Comparison of ENCODE assay signal across 9 mouse cellular contexts in genomic region chr9:122185061-122185460, GRCm38 (mm10).
DNase-seq lines count a peak whose midpoint lies in the region; ATAC-seq lines count a peak whose summit lies in the region.
"Had no signal": no experiment of that assay in that cellular context is flagged by ENCODE, and none has a peak within 500 bp of the region (broad histone marks: within the 10 kb centered on the region; RNA-seq: fewer than 3 reads in every experiment).

No protein-coding gene starts in this region.

- no peak overlapping the region for H3K9ac ChIP-seq in forebrain, embryonic 12.5 days
- H3K9ac ChIP-seq: limb, embryonic 15.5 days had no signal

- intact Hi-C loops in heart, postnatal 25 days (cut with DNase I), result loop anchor here (2.0 kb wide), 1 partner anchor 64 kb away; no protein-coding TSS in a partner anchor

- no peak overlapping the region for H3K4me3 ChIP-seq in forebrain, embryonic 12.5 days (replicated peaks)
- H3K4me3 ChIP-seq: limb, embryonic 15.5 days had no signal

- H3K36me3 ChIP-seq in forebrain, embryonic 12.5 days (replicated peaks), result no peaks in the 10 kb centered on the region
- H3K36me3 ChIP-seq: limb, embryonic 15.5 days had no signal

- no peaks in the 10 kb centered on the region for H3K4me1 ChIP-seq in forebrain, embryonic 12.5 days

- ATAC-seq in forebrain, embryonic 12.5 days (ENCODE audit: low FRiP score), result 0 out of 2 replicates have a peak, but pooled peaks have one; percentile 61
- ATAC-seq in erythroid progenitor cell, adult 5-6 weeks (replicated peaks; ENCODE audit: low FRiP score, poor library complexity, severe bottlenecking), result no peak

- no peaks in the 10 kb centered on the region for H3K27me3 ChIP-seq in forebrain, embryonic 12.5 days
- H3K27me3 ChIP-seq: limb, embryonic 15.5 days had no signal

- WGBS in forebrain, embryonic 12.5 days, result 25% methylated on average over 2 of the region's 2 CpGs

- H3K9me3 ChIP-seq in forebrain, embryonic 12.5 days, result no peaks in the 10 kb centered on the region
- H3K9me3 ChIP-seq: limb, embryonic 15.5 days had no signal

- no peak overlapping the region for H3K27ac ChIP-seq in forebrain, embryonic 12.5 days

- DNase-seq in MN1 (ENCODE audit: low spot score), result peak; percentile 74
- peak; percentile 28 for DNase-seq in c-Kit-positive CD71-positive TER-119-negative erythroid progenitor cells, embryonic 14.5 days (ENCODE audit: low read depth)
- DNase-seq in heart, postnatal 25 days (ENCODE audit: low spot score), result peak; percentile 61
- DNase-seq in layer of hippocampus, postnatal 10 days (ENCODE audit: low spot score in 2 of 2), result peak; percentile 76 to 81
- DNase-seq in lung, postnatal 36 days, result peak; percentile 96
- DNase-seq in spleen, adult 12 weeks (ENCODE audit: low spot score), result peak; percentile 17

- no peak overlapping the region for H3K4me2 ChIP-seq in forebrain, embryonic 12.5 days
- H3K4me2 ChIP-seq: limb, embryonic 15.5 days had no signal

Comparison
In these comparisons a context has a peak if more than half of its experiments do, and no peak if none do; other contexts are left out.
1. DNase-seq: peak in every context shown above with its lines; median percentile 96 in lung, postnatal 36 days; 78 in layer of hippocampus, postnatal 10 days; 74 in MN1; 61 in heart, postnatal 25 days; 28 in c-Kit-positive CD71-positive TER-119-negative erythroid progenitor cells, embryonic 14.5 days; 17 in spleen, adult 12 weeks.